Mouse (Mus musculus): ENCODE measurements at regions not wholly inside any gene's neighbourhood (a gene's known extent, or its start where the extent isn't known, plus 50 kb on each side); places are given as distances from the start of the nearest gene placed in this dataset.

DNA sequence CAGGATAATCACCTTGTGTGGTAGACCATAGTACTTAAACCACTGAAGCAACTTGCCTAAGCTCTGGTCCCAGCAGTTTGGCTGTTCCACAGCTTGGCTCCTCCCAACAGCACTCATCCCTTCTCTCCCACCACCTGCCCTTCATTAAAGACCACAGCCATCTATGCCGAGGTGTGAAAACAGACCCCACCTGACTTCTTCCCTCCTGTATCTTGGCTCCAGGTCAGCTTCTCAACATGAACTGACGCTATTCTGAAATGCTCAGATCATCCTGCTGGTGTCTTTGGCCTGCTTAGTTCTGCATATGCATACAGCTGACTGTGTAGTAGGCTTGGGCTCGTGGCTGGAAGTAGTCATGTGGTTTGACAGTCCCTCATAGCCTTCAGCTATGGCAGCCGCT lies 177.1 kb downstream of the Abcc12 start:
- Histone ChIP-seq H3K9me3 (replicated peaks; ENCODE audit: control insufficient read depth, low read length, poor library complexity, severe bottlenecking) (no peaks in the 10 kb centered on the region), H3K4me1 (ENCODE audit: control insufficient read depth, insufficient read depth, low read length) (no peaks in the 10 kb centered on the region), H3K4me3 (ENCODE audit: low read depth, low read length) (no peak overlapping the region), H3K36me3 (ENCODE audit: control insufficient read depth, insufficient read depth, low read length) (no peaks in the 10 kb centered on the region), H3K27me3 (ENCODE audit: control insufficient read depth, insufficient read depth, low read depth, low read length) (no peaks in the 10 kb centered on the region), H3K27ac (ENCODE audit: low read length) (0 out of 2 replicates have a peak overlapping the region, but pooled peaks have one; percentile 9), H3K4me2 (ENCODE audit: low read length) (no peak overlapping the region), H3K9ac (ENCODE audit: low read depth, low read length) (no peak overlapping the region)
- no peak for ATAC-seq
- WGBS = 73% methylated on average over 4 of the region's 4 CpGs

DNA sequence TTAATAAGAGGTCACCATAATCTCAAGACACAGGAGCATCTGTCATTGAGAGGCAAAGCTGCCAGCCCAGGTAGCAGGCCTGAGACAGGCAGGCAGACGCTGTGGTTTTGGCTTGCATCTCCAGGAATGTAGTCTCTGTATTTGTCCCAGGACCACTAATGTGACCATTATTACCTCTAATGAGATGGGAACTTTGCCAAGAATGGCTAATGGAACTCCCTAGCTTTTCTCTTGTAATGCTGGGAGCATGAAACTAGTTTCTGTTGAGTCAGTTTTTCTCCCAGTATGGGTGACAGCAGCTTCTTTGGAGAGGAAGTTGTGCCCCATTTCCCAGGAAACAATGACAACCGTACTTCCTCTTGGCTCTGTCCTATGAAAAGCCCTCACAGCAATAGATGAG lies 178.5 kb downstream of the Abcc12 start:
- Histone ChIP-seq H3K4me1 (ENCODE audit: control insufficient read depth, insufficient read depth, low read length) (no peaks in the 10 kb centered on the region), H3K4me3 (ENCODE audit: low read depth, low read length) (no peak overlapping the region), H3K9ac (ENCODE audit: low read depth, low read length) (no peak overlapping the region), H3K27me3 (ENCODE audit: control insufficient read depth, insufficient read depth, low read depth, low read length) (no peaks in the 10 kb centered on the region), H3K36me3 (ENCODE audit: control insufficient read depth, insufficient read depth, low read length) (no peaks in the 10 kb centered on the region), H3K27ac (ENCODE audit: low read length) (no peak overlapping the region), H3K9me3 (replicated peaks; ENCODE audit: control insufficient read depth, low read length, poor library complexity, severe bottlenecking) (no peaks in the 10 kb centered on the region), H3K4me2 (ENCODE audit: low read length) (no peak overlapping the region)
- WGBS = 73% methylated on average over 2 of the region's 2 CpGs
- no peak for ATAC-seq

DNA sequence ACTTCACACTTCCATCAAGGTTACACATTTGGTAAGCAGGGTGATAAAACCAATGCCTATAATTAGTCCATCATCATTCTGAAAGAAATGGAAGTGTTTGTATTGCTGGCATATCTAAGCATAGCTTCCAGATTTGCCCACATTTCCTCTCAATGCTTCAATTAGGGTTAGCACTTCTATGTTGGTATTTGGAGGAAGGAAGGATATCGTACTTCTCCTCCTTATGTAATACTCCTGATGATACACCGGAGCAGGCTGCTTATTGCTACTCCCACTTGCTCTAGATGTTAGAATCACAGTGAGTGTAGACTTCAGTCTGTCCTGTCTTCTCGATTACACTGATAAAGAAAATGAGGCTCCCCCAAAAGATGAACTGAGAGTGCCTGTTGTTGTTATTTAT lies 185.4 kb downstream of the Abcc12 start:
- Histone ChIP-seq H3K36me3 (ENCODE audit: control insufficient read depth, insufficient read depth, low read length) (no peaks in the 10 kb centered on the region), H3K27ac (ENCODE audit: low read length) (no peak overlapping the region), H3K4me1 (ENCODE audit: control insufficient read depth, insufficient read depth, low read length) (peaks cover 12% of the 10 kb centered on the region), H3K4me3 (ENCODE audit: low read depth, low read length) (no peak overlapping the region), H3K27me3 (ENCODE audit: control insufficient read depth, insufficient read depth, low read depth, low read length) (no peaks in the 10 kb centered on the region), H3K4me2 (ENCODE audit: low read length) (no peak overlapping the region), H3K9me3 (replicated peaks; ENCODE audit: control insufficient read depth, low read length, poor library complexity, severe bottlenecking) (no peaks in the 10 kb centered on the region), H3K9ac (ENCODE audit: low read depth, low read length) (no peak overlapping the region)
- 93% methylated on average over 3 of the region's 3 CpGs for WGBS
- ATAC-seq = no peak

- Histone ChIP-seq H3K9me3 (replicated peaks; ENCODE audit: control insufficient read depth, low read length, poor library complexity, severe bottlenecking) (no peaks in the 10 kb centered on the region), H3K4me1 (ENCODE audit: control insufficient read depth, insufficient read depth, low read length) (peaks cover 24% of the 10 kb centered on the region), H3K4me2 (ENCODE audit: low read length) (no peak overlapping the region), H3K9ac (ENCODE audit: low read depth, low read length) (no peak overlapping the region), H3K27me3 (ENCODE audit: control insufficient read depth, insufficient read depth, low read depth, low read length) (no peaks in the 10 kb centered on the region), H3K4me3 (ENCODE audit: low read depth, low read length) (no peak overlapping the region), H3K27ac (ENCODE audit: low read length) (no peak overlapping the region), H3K36me3 (ENCODE audit: control insufficient read depth, insufficient read depth, low read length) (no peaks in the 10 kb centered on the region)
- 94% methylated on average over 1 of the region's 1 CpGs for WGBS
- ATAC-seq = no peak
These were observed 186.7 kb downstream of the Abcc12 start for GRCm38 (mm10) chr8:86393835-86394234.

DNA sequence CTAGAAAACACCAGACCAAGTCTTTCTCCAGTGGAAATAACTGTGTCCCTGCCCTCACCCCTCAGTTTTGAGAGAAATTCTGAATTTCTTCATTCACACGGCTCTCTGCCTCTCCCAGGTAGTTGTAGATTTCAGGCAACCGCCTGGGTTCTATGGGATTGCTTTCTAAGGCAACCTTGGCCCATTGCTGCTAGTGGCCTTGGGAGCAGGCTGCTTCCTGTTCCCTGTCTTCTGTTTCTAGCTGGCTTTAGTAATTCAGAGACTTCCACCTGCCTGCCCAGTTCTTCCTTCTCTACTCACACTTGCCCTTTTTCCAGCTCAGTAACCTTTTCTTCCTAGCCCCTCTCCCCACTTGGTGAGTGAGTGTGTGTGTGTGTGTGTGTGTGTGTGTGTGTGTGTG lies 187.1 kb downstream of the Abcc12 start:
- Histone ChIP-seq H3K4me2 (ENCODE audit: low read length) (no peak overlapping the region), H3K4me1 (ENCODE audit: control insufficient read depth, insufficient read depth, low read length) (peaks cover 26% of the 10 kb centered on the region), H3K27ac (ENCODE audit: low read length) (no peak overlapping the region), H3K36me3 (ENCODE audit: control insufficient read depth, insufficient read depth, low read length) (no peaks in the 10 kb centered on the region), H3K9me3 (replicated peaks; ENCODE audit: control insufficient read depth, low read length, poor library complexity, severe bottlenecking) (no peaks in the 10 kb centered on the region), H3K9ac (ENCODE audit: low read depth, low read length) (no peak overlapping the region), H3K4me3 (ENCODE audit: low read depth, low read length) (no peak overlapping the region), H3K27me3 (ENCODE audit: control insufficient read depth, insufficient read depth, low read depth, low read length) (no peaks in the 10 kb centered on the region)
- 92% methylated on average over 2 of the region's 2 CpGs for whole genome bisulfite sequencing
- no peak for ATAC-seq

GRCm38 (mm10) chr8:86390715-86391114 lies 189.8 kb downstream of the Abcc12 start:
- peak overlapping the region; percentile 87 for H3K27ac ChIP-seq (ENCODE audit: low read length)
- no peak overlapping the region for H3K9ac ChIP-seq (ENCODE audit: low read depth, low read length)
- WGBS = 71% methylated on average over 8 of the region's 8 CpGs
- ATAC-seq = no peak
- H3K4me3 ChIP-seq (ENCODE audit: low read depth, low read length) = no peak overlapping the region
- peaks cover 29% of the 10 kb centered on the region for H3K4me1 ChIP-seq (ENCODE audit: control insufficient read depth, insufficient read depth, low read length)
- H3K9me3 ChIP-seq (replicated peaks; ENCODE audit: control insufficient read depth, low read length, poor library complexity, severe bottlenecking) = no peaks in the 10 kb centered on the region
- H3K36me3 ChIP-seq (ENCODE audit: control insufficient read depth, insufficient read depth, low read length) = no peaks in the 10 kb centered on the region
- no peak overlapping the region for H3K4me2 ChIP-seq (ENCODE audit: low read length)
- H3K27me3 ChIP-seq (ENCODE audit: control insufficient read depth, insufficient read depth, low read depth, low read length) = no peaks in the 10 kb centered on the region

- H3K4me2 ChIP-seq (ENCODE audit: low read length) = no peak overlapping the region
- WGBS = 18% methylated on average over 3 of the region's 3 CpGs
- peak overlapping the region; percentile 87 for H3K27ac ChIP-seq (ENCODE audit: low read length)
- H3K9me3 ChIP-seq (replicated peaks; ENCODE audit: control insufficient read depth, low read length, poor library complexity, severe bottlenecking) = no peaks in the 10 kb centered on the region
- H3K27me3 ChIP-seq (ENCODE audit: control insufficient read depth, insufficient read depth, low read depth, low read length) = no peaks in the 10 kb centered on the region
- no peaks in the 10 kb centered on the region for H3K36me3 ChIP-seq (ENCODE audit: control insufficient read depth, insufficient read depth, low read length)
- H3K4me3 ChIP-seq (ENCODE audit: low read depth, low read length) = no peak overlapping the region
- no peak overlapping the region for H3K9ac ChIP-seq (ENCODE audit: low read depth, low read length)
- peak; percentile 96 for ATAC-seq
- H3K4me1 ChIP-seq (ENCODE audit: control insufficient read depth, insufficient read depth, low read length) = peaks cover 34% of the 10 kb centered on the region
These were observed 190.5 kb downstream of the Abcc12 start for GRCm38 (mm10) chr8:86389690-86390671.

GRCm38 (mm10) chr8:86385236-86385635 lies 195.2 kb downstream of the Abcc12 start:
- peaks cover 27% of the 10 kb centered on the region for H3K4me1 ChIP-seq (ENCODE audit: control insufficient read depth, insufficient read depth, low read length)
- WGBS = 28% methylated on average over 7 of the region's 7 CpGs
- no peaks in the 10 kb centered on the region for H3K36me3 ChIP-seq (ENCODE audit: control insufficient read depth, insufficient read depth, low read length)
- no peaks in the 10 kb centered on the region for H3K27me3 ChIP-seq (ENCODE audit: control insufficient read depth, insufficient read depth, low read depth, low read length)
- H3K4me3 ChIP-seq (ENCODE audit: low read depth, low read length) = no peak overlapping the region
- no peak overlapping the region for H3K9ac ChIP-seq (ENCODE audit: low read depth, low read length)
- H3K4me2 ChIP-seq (ENCODE audit: low read length) = no peak overlapping the region
- ATAC-seq = peak; percentile 58
- peak overlapping the region; percentile 4 for H3K27ac ChIP-seq (ENCODE audit: low read length)
- no peaks in the 10 kb centered on the region for H3K9me3 ChIP-seq (replicated peaks; ENCODE audit: control insufficient read depth, low read length, poor library complexity, severe bottlenecking)

DNA sequence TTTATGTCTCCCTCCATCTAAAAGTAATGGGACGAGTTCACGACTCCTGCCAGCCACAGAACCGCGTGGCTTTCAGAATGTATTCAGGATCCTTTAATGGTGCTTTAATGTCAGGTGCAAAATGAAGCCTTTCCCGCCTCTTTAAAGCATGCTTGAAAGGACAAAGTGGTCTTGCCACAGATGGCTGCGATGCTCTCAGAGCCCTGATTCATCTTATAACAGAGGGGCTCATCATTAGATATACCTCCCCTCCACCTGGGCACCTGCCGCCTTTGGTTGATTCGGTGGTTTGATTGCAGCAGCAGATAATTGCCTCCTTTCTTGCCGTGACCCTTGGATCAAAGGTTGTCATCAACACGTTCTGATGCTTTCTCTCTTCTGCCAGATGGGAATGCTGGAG lies 198.5 kb downstream of the Abcc12 start:
- ATAC-seq = no peak
- H3K4me1 ChIP-seq (ENCODE audit: control insufficient read depth, insufficient read depth, low read length) = peaks cover 10% of the 10 kb centered on the region
- no peak overlapping the region for H3K9ac ChIP-seq (ENCODE audit: low read depth, low read length)
- no peaks in the 10 kb centered on the region for H3K36me3 ChIP-seq (ENCODE audit: control insufficient read depth, insufficient read depth, low read length)
- WGBS = 63% methylated on average over 10 of the region's 10 CpGs
- H3K4me2 ChIP-seq (ENCODE audit: low read length) = no peak overlapping the region
- H3K4me3 ChIP-seq (ENCODE audit: low read depth, low read length) = no peak overlapping the region
- H3K27me3 ChIP-seq (ENCODE audit: control insufficient read depth, insufficient read depth, low read depth, low read length) = no peaks in the 10 kb centered on the region
- H3K9me3 ChIP-seq (replicated peaks; ENCODE audit: control insufficient read depth, low read length, poor library complexity, severe bottlenecking) = no peaks in the 10 kb centered on the region
- H3K27ac ChIP-seq (ENCODE audit: low read length) = no peak overlapping the region

All from midbrain, embryonic 16.5 days (tissue).